16 mouse cellular contexts compared by ENCODE assay signal in the genomic region with DNA sequence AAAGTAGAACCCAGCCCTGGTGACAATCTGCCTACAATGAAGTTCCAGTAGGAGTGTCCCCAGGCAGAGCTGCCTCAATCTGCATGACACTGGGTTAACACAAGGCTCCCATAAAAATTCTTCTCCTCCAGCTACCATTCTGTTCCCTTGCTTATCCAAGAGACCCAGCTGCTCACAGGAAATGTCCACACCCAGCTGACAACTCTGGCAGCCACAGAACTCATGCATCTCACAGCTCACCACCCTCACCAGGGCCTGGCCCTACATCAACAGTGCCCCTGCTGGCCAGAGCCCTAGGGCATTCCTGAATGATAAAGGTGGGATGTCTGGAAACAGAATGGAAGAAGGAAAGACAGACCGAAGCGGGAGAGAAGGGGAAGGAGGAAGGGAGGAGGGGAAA.
DNase-seq lines count a peak whose midpoint lies in the region; ATAC-seq and TF ChIP-seq lines count a peak whose summit lies in the region.
"Had no signal": no experiment of that assay in that cellular context is flagged by ENCODE, and none has a peak within 500 bp of the region (broad histone marks: within the 10 kb centered on the region; RNA-seq: fewer than 3 reads in every experiment).

No protein-coding gene starts in this region.

- TF ChIP-seq EP300 in ES-Bruce4 (IDR thresholded peaks at IDR 0.05; ENCODE audit: insufficient read depth, low read depth, low read length): 0 out of 2 replicates have a peak, but pooled peaks have one; percentile 63

- peaks cover 16% of the 10 kb centered on the region for H3K4me1 ChIP-seq in ES-Bruce4 (ENCODE audit: control insufficient read depth, insufficient read depth, low read length)
- peaks cover 26% of the 10 kb centered on the region for H3K4me1 ChIP-seq in liver, embryonic 15.5 days (replicated peaks)
- H3K4me1 ChIP-seq: kidney, embryonic 15.5 days had no signal

- intact Hi-C loops in heart, postnatal 36 days (cut with DNase I): no loop called here

- no peaks in the 10 kb centered on the region for H3K36me3 ChIP-seq in ES-Bruce4 (ENCODE audit: control insufficient read depth, insufficient read depth, low read length, poor library complexity, severe bottlenecking)
- no peaks in the 10 kb centered on the region for H3K36me3 ChIP-seq in liver, embryonic 15.5 days (replicated peaks)

- no peak overlapping the region for H3K4me3 ChIP-seq in ES-Bruce4 (ENCODE audit: low read depth, low read length)
- no peak overlapping the region for H3K4me3 ChIP-seq in liver, embryonic 15.5 days (replicated peaks)
- H3K4me3 ChIP-seq: embryonic facial prominence, embryonic 10.5 days; kidney, embryonic 15.5 days had no signal

- 72% methylated on average over 2 of the region's 2 CpGs for WGBS in liver, embryonic 15.5 days (ENCODE audit: insufficient replicate concordance)

- TF ChIP-seq CTCF in ES-Bruce4 (IDR thresholded peaks at IDR 0.05; ENCODE audit: low read depth, low read length): no peak

- peak; percentile 28 for DNase-seq in heart, postnatal 4 days
- DNase-seq in heart, postnatal 36 days: no peak
- peak; percentile 89 for DNase-seq in ZHBTc4 (ENCODE audit: low read depth, low spot score)
- no peak for DNase-seq in left cerebral cortex, adult 9 months (ENCODE audit: low spot score in 2 of 2)
- DNase-seq in spleen, adult 18-20 months: no peak
- DNase-seq: cerebellum, postnatal 25 days; gastrocnemius, postnatal 36 days; heart, postnatal 14 days; lung, postnatal 4 days; midbrain, embryonic 14.5 days; right cerebral cortex, postnatal 14 days had no signal

- peak; percentile 76 for ATAC-seq in liver, embryonic 15.5 days (ENCODE audit: insufficient read depth)
- ATAC-seq: activated CD4-positive, CD25-positive, alpha-beta regulatory T cell, adult 4 months had no signal

- no peak overlapping the region for H3K4me2 ChIP-seq in liver, embryonic 15.5 days
- H3K4me2 ChIP-seq: kidney, embryonic 15.5 days had no signal

- H3K27ac ChIP-seq in ES-Bruce4 (ENCODE audit: insufficient read depth, low read length): peak overlapping the region; percentile 5; the same call in 1 of the 2 replicates
- no peak overlapping the region for H3K27ac ChIP-seq in liver, embryonic 15.5 days (replicated peaks)
- H3K27ac ChIP-seq: embryonic facial prominence, embryonic 10.5 days; kidney, embryonic 15.5 days had no signal

- no peak for TF ChIP-seq POLR2A in ES-Bruce4 (IDR thresholded peaks at IDR 0.05; ENCODE audit: insufficient read depth, low read length)

- no peaks in the 10 kb centered on the region for H3K27me3 ChIP-seq in ES-Bruce4 (ENCODE audit: control insufficient read depth, insufficient read depth, low read length, poor library complexity, severe bottlenecking)
- H3K27me3 ChIP-seq in liver, embryonic 15.5 days: no peaks in the 10 kb centered on the region
- H3K27me3 ChIP-seq: kidney, embryonic 15.5 days had no signal

- 0 out of 2 replicates have a peak, but pooled peaks cover 4% of the 10 kb centered on the region for H3K9me3 ChIP-seq in ES-Bruce4 (replicated peaks; ENCODE audit: control insufficient read depth, insufficient read depth, low read length, poor library complexity, severe bottlenecking)
- H3K9me3 ChIP-seq in liver, embryonic 15.5 days (replicated peaks): no peaks in the 10 kb centered on the region
- H3K9me3 ChIP-seq: embryonic facial prominence, embryonic 10.5 days; kidney, embryonic 15.5 days had no signal

- no peak overlapping the region for H3K9ac ChIP-seq in ES-Bruce4 (ENCODE audit: low read depth, poor library complexity, severe bottlenecking)
- H3K9ac ChIP-seq in liver, embryonic 15.5 days: no peak overlapping the region
- H3K9ac ChIP-seq: kidney, embryonic 15.5 days had no signal

Comparison
In these comparisons a context has a peak if more than half of its experiments do, and no peak if none do; other contexts are left out.
1. DNase-seq: peak in heart, postnatal 4 days (single experiment) and ZHBTc4 (single experiment); none in heart, postnatal 36 days (0 of 2), left cerebral cortex, adult 9 months (0 of 2) and spleen, adult 18-20 months (0 of 2).